Mouse (Mus musculus): ENCODE measurements around the gene Gpatch1. TPM values are rescaled to one million over a fixed set of nuclear protein-coding genes. Genes with fewer than 3 reads are reported as not detected.

Gpatch1 gene
- polyA plus RNA-seq (2016; fragmentation: Nextera tagmentation; extraction: Ambion mirVana), result 20.2 and 20.4 TPM in 2 replicates

- Histone ChIP-seq H3K36me3 (replicated peaks) (no peaks in the 10 kb centered on the region), H3K4me3 (replicated peaks) (peak within 1 kb of the TSS; percentile 74), H3K4me2 (peak within 1 kb of the TSS; percentile 76), H3K9me3 (no peaks in the 10 kb centered on the region), H3K9ac (peak within 1 kb of the TSS; percentile 80), H3K27me3 (no peaks in the 10 kb centered on the region), H3K4me1 (peaks cover 21% of the 10 kb centered on the region), H3K27ac (peak within 1 kb of the TSS; percentile 56; the same call in 1 of the 2 replicates)
- peak; percentile 84 for ATAC-seq (ENCODE audit: low FRiP score)
- WGBS, result 2% methylated on average over 39 of the region's 39 CpGs
These were observed at the start of gene Gpatch1 for GRCm38 (mm10) chr7:35317729-35318609. Gene Gpatch1 (minus strand): TSS chr7:35318440.

- 79% methylated on average over 12 of the region's 12 CpGs for WGBS
- Histone ChIP-seq H3K9me3 (0 out of 2 replicates have a peak, but pooled peaks cover 3% of the 10 kb centered on the region), H3K36me3 (replicated peaks) (no peaks in the 10 kb centered on the region), H3K9ac (no peak overlapping the region), H3K4me1 (no peaks in the 10 kb centered on the region), H3K27me3 (no peaks in the 10 kb centered on the region), H3K27ac (no peak overlapping the region), H3K4me3 (replicated peaks) (no peak overlapping the region), H3K4me2 (no peak overlapping the region)
- ATAC-seq (ENCODE audit: low FRiP score), result no peak
These were observed 47.1 kb upstream of the Gpatch1 start for GRCm38 (mm10) chr7:35365161-35365910.

- Histone ChIP-seq H3K4me1 (no peaks in the 10 kb centered on the region), H3K4me2 (no peak overlapping the region), H3K27ac (no peak overlapping the region), H3K27me3 (no peaks in the 10 kb centered on the region), H3K9ac (no peak overlapping the region), H3K4me3 (replicated peaks) (no peak overlapping the region), H3K9me3 (no peaks in the 10 kb centered on the region), H3K36me3 (replicated peaks) (no peaks in the 10 kb centered on the region)
- no peak for ATAC-seq (ENCODE audit: low FRiP score)
- 81% methylated on average over 5 of the region's 5 CpGs for WGBS
These were observed 44.6 kb upstream of the Gpatch1 start for GRCm38 (mm10) chr7:35362868-35363267.

- Histone ChIP-seq H3K27ac (no peak overlapping the region), H3K9ac (no peak overlapping the region), H3K36me3 (replicated peaks) (no peaks in the 10 kb centered on the region), H3K9me3 (no peaks in the 10 kb centered on the region), H3K4me2 (no peak overlapping the region), H3K4me3 (replicated peaks) (no peak overlapping the region), H3K27me3 (no peaks in the 10 kb centered on the region), H3K4me1 (no peaks in the 10 kb centered on the region)
- 74% methylated on average over 5 of the region's 5 CpGs for WGBS
- no peak for ATAC-seq (ENCODE audit: low FRiP score)
These were observed 44.0 kb upstream of the Gpatch1 start for GRCm38 (mm10) chr7:35362253-35362652.

- no peak for ATAC-seq (ENCODE audit: low FRiP score)
- no peaks in the 10 kb centered on the region for H3K9me3 ChIP-seq
- H3K36me3 ChIP-seq (replicated peaks), result no peaks in the 10 kb centered on the region
- no peak overlapping the region for H3K9ac ChIP-seq
- 88% methylated on average over 12 of the region's 12 CpGs for WGBS
- H3K4me1 ChIP-seq, result no peaks in the 10 kb centered on the region
- H3K27ac ChIP-seq, result no peak overlapping the region
- H3K27me3 ChIP-seq, result no peaks in the 10 kb centered on the region
- no peak overlapping the region for H3K4me2 ChIP-seq
- no peak overlapping the region for H3K4me3 ChIP-seq (replicated peaks)
These were observed 39.4 kb upstream of the Gpatch1 start for GRCm38 (mm10) chr7:35357621-35358020.

GRCm38 (mm10) chr7:35355303-35355872 lies 37.1 kb upstream of the Gpatch1 start:
- no peaks in the 10 kb centered on the region for H3K4me1 ChIP-seq
- no peak overlapping the region for H3K27ac ChIP-seq
- no peak for ATAC-seq (ENCODE audit: low FRiP score)
- H3K4me2 ChIP-seq, result no peak overlapping the region
- no peak overlapping the region for H3K9ac ChIP-seq
- 91% methylated on average over 5 of the region's 5 CpGs for WGBS
- H3K27me3 ChIP-seq, result no peaks in the 10 kb centered on the region
- H3K9me3 ChIP-seq, result no peaks in the 10 kb centered on the region
- H3K4me3 ChIP-seq (replicated peaks), result no peak overlapping the region
- H3K36me3 ChIP-seq (replicated peaks), result no peaks in the 10 kb centered on the region

GRCm38 (mm10) chr7:35353306-35353705 lies 35.1 kb upstream of the Gpatch1 start:
- Histone ChIP-seq H3K4me2 (no peak overlapping the region), H3K9me3 (no peaks in the 10 kb centered on the region), H3K27ac (no peak overlapping the region), H3K4me1 (no peaks in the 10 kb centered on the region), H3K27me3 (no peaks in the 10 kb centered on the region), H3K4me3 (replicated peaks) (no peak overlapping the region), H3K36me3 (replicated peaks) (no peaks in the 10 kb centered on the region), H3K9ac (no peak overlapping the region)
- ATAC-seq (ENCODE audit: low FRiP score), result no peak
- 96% methylated on average over 15 of the region's 15 CpGs for WGBS

GRCm38 (mm10) chr7:35351155-35351554 lies 32.9 kb upstream of the Gpatch1 start:
- Histone ChIP-seq H3K4me1 (no peaks in the 10 kb centered on the region), H3K4me3 (replicated peaks) (no peak overlapping the region), H3K27ac (no peak overlapping the region), H3K9me3 (no peaks in the 10 kb centered on the region), H3K4me2 (no peak overlapping the region), H3K9ac (no peak overlapping the region), H3K27me3 (no peaks in the 10 kb centered on the region), H3K36me3 (replicated peaks) (no peaks in the 10 kb centered on the region)
- 90% methylated on average over 3 of the region's 3 CpGs for WGBS
- ATAC-seq (ENCODE audit: low FRiP score), result no peak

GRCm38 (mm10) chr7:35349886-35350684 lies 31.8 kb upstream of the Gpatch1 start:
- Histone ChIP-seq H3K4me3 (replicated peaks) (no peak overlapping the region), H3K36me3 (replicated peaks) (no peaks in the 10 kb centered on the region), H3K4me2 (no peak overlapping the region), H3K27ac (no peak overlapping the region), H3K9ac (no peak overlapping the region), H3K9me3 (no peaks in the 10 kb centered on the region), H3K4me1 (no peaks in the 10 kb centered on the region), H3K27me3 (no peaks in the 10 kb centered on the region)
- 88% methylated on average over 8 of the region's 8 CpGs for WGBS
- no peak for ATAC-seq (ENCODE audit: low FRiP score)

- WGBS, result 91% methylated on average over 4 of the region's 4 CpGs
- Histone ChIP-seq H3K9ac (no peak overlapping the region), H3K4me3 (replicated peaks) (no peak overlapping the region), H3K36me3 (replicated peaks) (no peaks in the 10 kb centered on the region), H3K9me3 (no peaks in the 10 kb centered on the region), H3K27me3 (no peaks in the 10 kb centered on the region), H3K4me2 (no peak overlapping the region), H3K4me1 (no peaks in the 10 kb centered on the region), H3K27ac (no peak overlapping the region)
- ATAC-seq (ENCODE audit: low FRiP score), result no peak
These were observed 30.8 kb upstream of the Gpatch1 start for GRCm38 (mm10) chr7:35349022-35349421.

- H3K9me3 ChIP-seq, result no peaks in the 10 kb centered on the region
- WGBS, result 83% methylated on average over 17 of the region's 18 CpGs
- no peak overlapping the region for H3K4me2 ChIP-seq
- no peak overlapping the region for H3K9ac ChIP-seq
- no peaks in the 10 kb centered on the region for H3K27me3 ChIP-seq
- no peaks in the 10 kb centered on the region for H3K4me1 ChIP-seq
- H3K4me3 ChIP-seq (replicated peaks), result no peak overlapping the region
- no peaks in the 10 kb centered on the region for H3K36me3 ChIP-seq (replicated peaks)
- ATAC-seq (ENCODE audit: low FRiP score), result no peak
- no peak overlapping the region for H3K27ac ChIP-seq
These were observed 29.9 kb upstream of the Gpatch1 start for GRCm38 (mm10) chr7:35347918-35348700.

All from forebrain, embryonic 12.5 days (tissue).